Mouse (Mus musculus) kidney, postnatal 36 days (tissue): ENCODE measurements around the gene Eif4a3.
A peak's percentile ranks its signal among the peaks of the same experiment; 100 is the strongest.

Source experiments
- DNase-seq, 2 experiments: peaks; one replicate each; pipeline ENCODE4 v3.0.0; 2021 to 2022; ENCODE audit warnings: mixed read lengths in 2 of 2

Gene Eif4a3

DNA sequence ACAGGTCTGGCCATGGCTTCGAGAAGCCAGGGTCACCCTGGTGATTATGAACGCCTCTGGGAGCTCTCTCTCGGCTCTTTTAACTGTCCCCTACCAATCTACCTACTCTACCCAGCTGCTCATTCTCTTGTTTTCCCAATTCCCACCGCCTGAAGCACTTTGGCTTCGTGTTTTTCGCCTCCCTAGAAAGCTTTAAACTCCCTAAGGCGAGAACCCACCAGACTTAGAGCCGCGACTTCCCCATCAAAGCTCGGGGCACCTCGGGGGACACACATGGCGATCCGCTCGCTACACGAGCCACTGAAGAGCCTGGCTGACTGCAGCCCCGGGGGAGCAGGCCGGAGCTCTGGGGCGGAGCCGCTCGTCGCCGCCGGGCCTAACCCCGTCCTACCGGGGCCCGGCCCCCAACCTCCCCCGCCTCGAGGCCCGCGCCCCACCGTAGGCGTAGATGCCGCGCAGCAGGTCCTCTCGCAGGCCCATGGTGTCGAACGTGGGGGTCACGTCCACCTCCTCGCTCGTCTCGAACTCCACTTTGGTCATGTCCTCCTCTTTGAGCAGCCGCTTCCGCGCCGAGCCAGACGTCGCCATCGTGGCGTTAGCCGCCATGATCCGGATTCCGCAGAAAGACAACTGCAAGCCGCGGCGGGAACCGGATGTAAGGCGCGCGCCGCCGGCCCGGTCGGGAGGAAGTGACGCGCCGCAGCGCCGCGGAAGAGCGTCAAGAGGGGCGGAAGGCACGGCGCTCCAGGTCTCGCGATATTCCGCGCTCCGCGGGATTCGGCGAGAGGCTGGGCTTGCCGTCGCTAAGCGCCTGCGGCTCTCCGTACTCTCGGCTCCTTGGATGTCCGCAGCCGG, at the start of gene Eif4a3:
TSS of gene Eif4a3 (minus strand) at position 699 of the 855 bp plus-strand sequence.
- DNase-seq = peak; percentile 96 to 100

DNA sequence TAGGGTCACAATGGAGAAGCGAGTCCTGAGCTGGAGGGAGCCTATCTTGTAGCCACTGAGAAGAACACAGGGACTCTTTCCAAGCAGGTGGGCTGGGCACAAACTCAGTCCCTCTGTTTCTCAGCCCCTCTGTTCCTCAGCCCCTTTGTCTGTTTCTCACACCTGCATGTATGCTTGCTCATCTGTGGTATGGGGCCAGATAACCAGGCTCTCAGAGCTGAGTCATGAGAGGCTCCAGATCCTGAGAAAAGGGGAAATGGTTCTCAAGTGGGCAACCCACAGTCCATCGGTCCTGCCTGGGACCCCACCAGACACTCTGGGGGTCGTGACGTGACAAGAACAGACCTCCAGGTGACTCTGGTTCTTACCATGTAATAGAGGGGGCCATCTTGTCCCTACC, 47.2 kb upstream of the Eif4a3 start:
- DNase-seq = no peak

- DNase-seq = no peak
These were observed 45.0 kb upstream of the Eif4a3 start for GRCm38 (mm10) chr11:119344865-119345264.

GRCm38 (mm10) chr11:119344178-119344577, 44.3 kb upstream of the Eif4a3 start:
- no peak for DNase-seq

DNA sequence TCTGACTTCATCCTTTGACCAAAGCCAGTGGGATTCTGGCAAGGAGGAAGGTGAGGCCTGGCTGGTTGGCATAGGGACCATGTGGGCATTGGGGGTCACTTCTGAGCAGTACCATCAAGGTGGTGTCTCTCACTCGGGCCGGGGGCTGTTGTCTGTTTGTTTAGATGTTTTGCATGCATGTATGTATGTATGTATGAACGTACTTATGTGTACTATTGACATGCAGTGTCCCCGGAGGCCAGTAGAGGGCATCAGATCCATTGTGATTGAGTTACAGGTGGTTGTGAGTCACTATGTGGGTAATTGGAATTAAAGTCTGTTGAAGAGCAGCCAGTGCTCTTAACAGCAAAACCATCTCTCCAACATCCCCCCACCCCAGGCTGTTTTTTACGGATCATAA, 39.7 kb upstream of the Eif4a3 start:
- peak; percentile 76 to 88 for DNase-seq

- DNase-seq = no peak
These were observed 39.3 kb upstream of the Eif4a3 start for GRCm38 (mm10) chr11:119339179-119339578.

GRCm38 (mm10) chr11:119338271-119339059, 38.6 kb upstream of the Eif4a3 start:
- DNase-seq = no peak

- no peak for DNase-seq
These were observed 32.1 kb upstream of the Eif4a3 start for GRCm38 (mm10) chr11:119331970-119332369.

DNA sequence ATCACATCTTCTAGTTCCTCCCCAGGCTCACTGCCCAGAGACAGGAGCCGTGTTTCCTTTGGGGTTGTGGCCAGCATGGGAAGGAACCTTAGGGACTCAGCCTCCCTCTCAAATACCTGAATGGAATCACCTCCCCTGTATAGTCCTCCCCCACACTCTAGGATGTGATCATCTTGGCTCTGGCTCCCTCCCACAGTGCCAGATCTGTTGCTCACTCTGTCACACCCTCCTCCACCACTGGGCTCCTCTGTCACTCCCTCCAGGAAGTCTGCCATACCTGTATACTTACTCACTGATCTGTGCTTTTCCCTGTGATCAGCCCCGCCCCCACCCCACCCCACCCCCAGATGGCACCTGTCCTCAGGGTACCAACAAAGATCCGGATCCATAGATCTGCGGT, 30.7 kb upstream of the Eif4a3 start:
- DNase-seq = no peak

GRCm38 (mm10) chr11:119325068-119325467, 25.2 kb upstream of the Eif4a3 start:
- DNase-seq = peak in 1 of 2 experiments; percentile 29

DNA sequence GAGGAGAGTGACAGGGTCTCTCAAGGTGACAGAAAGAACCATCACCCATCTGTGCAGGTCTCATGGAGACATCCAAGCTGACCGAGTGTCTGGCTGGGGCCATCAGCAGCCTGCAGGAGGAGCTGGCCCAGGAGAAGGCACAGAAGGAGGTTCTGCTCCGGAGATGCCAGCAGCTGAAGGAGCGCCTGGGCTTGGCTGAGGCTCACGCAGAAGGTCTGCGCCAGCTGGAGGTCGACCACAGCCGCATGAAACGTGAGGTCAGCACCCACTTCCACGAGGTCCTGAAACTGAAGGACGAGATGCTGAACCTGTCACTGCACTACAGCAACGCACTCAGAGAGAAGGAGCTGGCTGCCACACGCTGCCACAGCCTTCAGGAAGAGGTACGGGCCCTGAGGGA, 22.6 kb upstream of the Eif4a3 start:
- DNase-seq = no peak

DNA sequence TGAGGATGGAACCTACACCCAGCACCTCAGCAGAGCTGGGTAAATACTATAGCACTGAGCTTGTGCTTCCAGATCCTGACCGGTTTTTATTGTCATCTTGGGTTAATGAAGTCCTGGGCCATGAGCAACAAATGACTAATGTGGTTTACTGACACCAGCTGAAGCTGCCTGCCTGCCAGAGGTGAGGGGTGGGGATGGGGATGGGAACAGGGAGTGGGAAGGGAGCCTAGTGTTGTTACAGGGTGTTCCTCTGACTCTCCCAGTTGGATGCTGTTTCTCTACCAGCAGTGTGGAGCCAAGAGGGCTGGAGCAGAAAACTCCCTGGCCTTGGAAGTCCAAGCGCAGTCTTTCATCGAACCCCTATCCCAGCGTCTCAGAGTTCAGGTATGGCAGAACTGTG, 16.8 kb upstream of the Eif4a3 start:
- DNase-seq = no peak

DNA sequence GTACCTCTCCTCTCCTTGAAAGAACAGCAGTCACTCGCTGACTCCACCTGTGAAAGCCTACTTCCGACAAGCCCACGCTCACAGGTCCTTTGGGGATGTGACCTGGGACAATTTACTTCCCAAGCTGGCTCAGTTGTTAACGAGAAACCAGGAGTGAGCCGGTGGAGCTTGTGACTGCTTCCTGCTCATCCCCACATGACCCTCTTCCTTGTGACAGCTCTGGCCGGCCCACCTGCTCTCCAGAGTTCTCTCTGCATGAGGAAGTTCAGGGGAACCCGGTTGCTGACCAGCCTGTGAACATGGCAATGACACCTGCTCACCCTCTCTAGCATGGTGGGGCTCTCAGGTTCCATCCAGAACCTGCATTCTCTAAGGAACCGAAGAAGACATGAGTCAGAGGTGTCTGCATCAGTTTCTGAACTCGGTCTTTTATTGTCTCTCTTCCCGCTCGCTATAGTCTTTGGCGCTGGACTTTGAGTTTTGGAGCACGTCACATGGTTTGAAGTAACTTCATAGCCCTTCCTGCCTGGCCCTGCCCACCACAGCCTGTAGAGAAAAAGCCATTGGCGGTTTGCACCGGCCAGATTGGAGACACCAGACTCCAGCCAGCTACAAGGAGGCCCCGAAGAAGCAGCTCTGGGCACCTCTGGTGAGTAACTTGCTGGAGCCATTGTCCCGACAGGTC, 14.5 kb upstream of the Eif4a3 start:
- peak; percentile 75 to 79 for DNase-seq

GRCm38 (mm10) chr11:119310621-119311020, 10.7 kb upstream of the Eif4a3 start:
- no peak for DNase-seq

DNA sequence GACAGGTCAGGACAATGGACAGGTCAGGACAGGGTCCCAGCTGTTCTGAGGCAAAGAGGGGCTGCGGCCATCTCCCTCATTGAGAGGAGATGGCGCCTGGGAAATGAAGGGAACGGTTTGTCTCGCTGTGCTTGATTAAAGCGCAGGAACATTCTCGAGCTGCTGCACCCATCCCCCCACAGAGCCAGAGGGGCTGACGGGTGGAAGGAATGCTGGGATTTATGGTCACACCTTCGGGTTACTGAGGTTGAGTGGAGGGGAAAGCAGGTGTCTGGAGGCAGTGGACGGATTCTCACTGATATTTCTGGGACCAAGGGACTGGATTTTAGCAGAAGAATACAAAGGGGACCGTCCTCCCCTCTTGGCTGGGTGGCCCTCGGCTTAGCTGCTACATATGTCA, 8.0 kb upstream of the Eif4a3 start:
- no peak for DNase-seq

GRCm38 (mm10) chr11:119307658-119307867, 7.7 kb upstream of the Eif4a3 start, which contains the start of gene Card14:
Gene Card14, plus strand, starts transcription at chr11:119307768.
- DNase-seq = no peak

GRCm38 (mm10) chr11:119306762-119307657, 7.1 kb upstream of the Eif4a3 start:
- DNase-seq = peak; percentile 24 to 30

DNA sequence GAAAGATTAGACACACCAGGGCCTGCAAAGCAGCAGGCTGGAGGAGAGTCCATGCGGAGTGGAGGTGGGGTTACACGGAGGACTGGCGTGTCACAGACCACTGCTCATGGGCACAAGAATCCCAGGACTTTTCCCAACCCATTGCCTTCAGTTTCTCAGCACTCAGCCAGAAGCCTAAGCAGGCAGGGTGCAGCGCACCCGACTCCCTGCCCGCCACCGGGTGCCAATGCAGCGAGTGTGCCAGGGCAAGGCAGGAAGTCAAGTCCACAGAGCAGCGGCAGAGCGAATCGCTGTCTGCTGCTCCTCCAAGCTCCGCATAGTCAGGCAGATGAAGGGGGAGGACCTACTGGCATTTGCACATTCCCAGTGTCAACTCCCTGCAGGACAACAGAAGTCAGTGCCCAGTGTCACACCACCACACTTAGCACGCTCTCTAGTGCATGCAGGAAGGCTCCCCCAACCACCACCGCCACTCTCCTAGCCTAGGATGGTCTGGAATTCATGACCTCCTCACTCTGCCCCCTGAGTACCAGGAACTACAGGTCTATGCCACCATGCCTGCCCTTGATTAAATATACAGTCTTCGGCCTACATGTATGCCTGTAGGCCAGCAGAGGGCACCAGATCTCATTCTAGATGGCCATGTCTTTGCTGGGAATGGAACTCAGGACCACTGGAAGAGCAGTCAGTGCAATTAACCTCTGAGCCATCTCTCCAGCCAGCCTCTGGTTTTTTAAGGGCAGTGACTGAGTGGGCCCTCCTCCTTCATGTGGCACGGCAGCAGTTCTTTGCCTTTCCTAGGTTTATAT, 5.2 kb upstream of the Eif4a3 start:
- DNase-seq = peak; percentile 68 to 75

DNA sequence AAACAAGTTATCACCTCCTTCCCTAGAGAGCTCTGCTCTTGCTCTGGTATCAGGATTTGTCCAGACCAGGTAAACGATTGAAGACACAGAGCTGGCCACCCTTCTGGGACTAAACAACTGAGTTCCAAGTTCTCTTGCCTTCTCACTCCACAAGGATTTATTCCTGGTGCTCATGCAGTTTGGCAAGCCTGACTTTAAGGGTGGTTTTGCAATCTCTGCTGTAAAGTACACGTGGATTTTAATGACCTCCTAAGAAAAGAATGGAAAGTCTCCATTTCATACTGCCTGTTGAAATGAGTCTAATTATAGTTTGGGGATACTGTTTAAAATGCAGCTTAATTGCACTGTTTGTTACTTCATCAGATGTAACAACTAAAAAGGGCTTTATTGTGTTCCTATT, 1.1 kb upstream of the Eif4a3 start:
- no peak for DNase-seq

- DNase-seq = no peak
These were observed 502 bp upstream of the Eif4a3 start for GRCm38 (mm10) chr11:119300246-119300935.

DNA sequence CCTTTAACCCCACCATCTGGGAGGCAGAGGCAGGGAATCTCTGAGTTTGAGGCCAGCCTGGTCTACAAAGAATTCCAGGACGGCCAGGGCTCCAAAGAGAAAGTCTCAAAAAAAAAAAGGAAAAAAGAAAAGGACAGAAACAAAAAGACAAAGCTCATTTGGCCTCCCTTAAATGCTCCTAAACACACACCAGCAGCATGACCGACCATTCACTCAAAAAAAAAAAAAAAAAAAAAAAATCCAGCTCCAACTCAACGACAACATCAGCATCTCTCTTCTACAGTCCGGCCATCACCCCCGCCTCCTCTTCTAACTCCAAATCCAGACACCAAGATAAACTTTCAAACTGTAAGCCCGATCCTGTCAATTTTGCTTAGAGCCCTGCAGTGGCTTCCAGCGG, 972 bp downstream of the Eif4a3 start:
- DNase-seq = no peak
